Mouse (Mus musculus): ENCODE measurements around the gene Sept14.

The Sept14 gene

GRCm38 (mm10) chr5:129669453-129670035 lies 38.8 kb downstream of the Sept14 start:
- no peak for DNase-seq (ENCODE audit: low spot score in 2 of 2)

GRCm38 (mm10) chr5:129667851-129668250 lies 40.5 kb downstream of the Sept14 start:
- DNase-seq (ENCODE audit: low spot score in 2 of 2): no peak

GRCm38 (mm10) chr5:129666271-129666909 lies 41.9 kb downstream of the Sept14 start:
- DNase-seq (ENCODE audit: low spot score in 2 of 2): no peak

- DNase-seq (ENCODE audit: low spot score in 2 of 2): no peak
Observed at GRCm38 (mm10) chr5:129664090-129664489, 44.2 kb downstream of the Sept14 start.

- no peak for DNase-seq (ENCODE audit: low spot score in 2 of 2)
Observed at GRCm38 (mm10) chr5:129657931-129658330, 50.4 kb downstream of the Sept14 start.

- no peak for DNase-seq (ENCODE audit: low spot score in 2 of 2)
Observed at GRCm38 (mm10) chr5:129657016-129657415, 51.3 kb downstream of the Sept14 start.

- DNase-seq (ENCODE audit: low spot score in 2 of 2): no peak
Observed at GRCm38 (mm10) chr5:129650858-129651257, 57.5 kb downstream of the Sept14 start.
